Mouse (Mus musculus): Measurements from ENCODE around the gene Gm6763. TPM values are rescaled to one million over a fixed set of nuclear protein-coding genes. Genes with fewer than 3 reads are reported as not detected.

The Gm6763 gene
- not detected for polyA plus RNA-seq (2017; shearing (Covaris generic))

GRCm38 (mm10) chr10:104151197-104151596 lies at the start of gene Gm6763:
Gm6763 (plus strand) TSS chr10:104151497.

GRCm38 (mm10) chr10:104142687-104143086 lies 8.6 kb upstream of the Gm6763 start, which contains the start of gene Gm21293:
Gm21293 (plus strand) TSS chr10:104142987.

DNA sequence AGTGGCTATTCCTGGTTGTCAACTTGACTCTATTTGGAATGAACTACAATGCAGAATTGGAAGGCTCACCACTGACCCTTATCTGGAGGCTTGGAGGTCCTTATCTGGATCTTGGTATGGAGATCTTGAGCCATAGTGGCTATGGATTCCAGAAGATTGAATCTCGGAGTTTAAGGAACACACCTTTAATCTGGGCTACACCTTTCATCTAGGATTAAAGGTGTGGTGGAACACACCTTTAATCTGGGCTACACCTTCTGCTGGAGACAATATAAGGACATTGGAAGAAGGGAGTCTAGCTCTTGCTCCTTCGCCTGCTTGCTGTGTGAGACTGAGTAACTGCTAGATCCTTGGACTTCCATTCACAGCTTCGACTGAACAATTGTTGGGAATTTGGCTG lies 8.4 kb downstream of the Gm6763 start, which contains the start of gene Gm8764:
Gm8764 (plus strand) TSS at position 301 of the 400 bp plus-strand sequence.

GRCm38 (mm10) chr10:104168215-104168614 lies 16.9 kb downstream of the Gm6763 start, which contains the start of gene Gm21304:
Gm21304 (plus strand) TSS chr10:104168515.

GRCm38 (mm10) chr10:104176724-104177123 lies 25.4 kb downstream of the Gm6763 start, which contains the start of gene Gm21312:
Gm21312 (plus strand) TSS chr10:104177024.

GRCm38 (mm10) chr10:104185233-104185632 lies 33.9 kb downstream of the Gm6763 start, which contains the start of gene Gm20765:
Gm20765 (plus strand) TSS chr10:104185533.

GRCm38 (mm10) chr10:104193742-104194141 lies 42.4 kb downstream of the Gm6763 start, which contains the start of gene Gm4340:
Gm4340 (plus strand) TSS chr10:104194042.

Other genes with a start within 250 kb of the Gm6763 start
- gene Gm21293, start 8.5 kb upstream of the Gm6763 start, polyA plus RNA-seq (2017; shearing (Covaris generic)): not detected
- gene Gm8764, start 8.5 kb downstream of the Gm6763 start, polyA plus RNA-seq (2017; shearing (Covaris generic)): not detected
- gene Gm21304, start 17.0 kb downstream of the Gm6763 start, polyA plus RNA-seq (2017; shearing (Covaris generic)): not detected
- not detected for gene Gm21312, start 25.5 kb downstream of the Gm6763 start, polyA plus RNA-seq (2017; shearing (Covaris generic))
- not detected for gene Gm20765, start 34.0 kb downstream of the Gm6763 start, polyA plus RNA-seq (2017; shearing (Covaris generic))
- not detected for gene Gm4340, start 42.5 kb downstream of the Gm6763 start, polyA plus RNA-seq (2017; shearing (Covaris generic))